Mouse (Mus musculus): ENCODE measurements around the gene Ccdc136. TPM values are rescaled to one million over a fixed set of nuclear protein-coding genes. Genes with fewer than 3 reads are reported as not detected.

Gene Ccdc136
- polyA plus RNA-seq, 1 experiment = 0.23 TPM

GRCm38 (mm10) chr6:29435940-29436451 lies 39.9 kb downstream of the Ccdc136 start:
- TF ChIP-seq POLR2A (IDR thresholded peaks at IDR 0.05; ENCODE audit: low read depth, low read length) = no peak
- Histone ChIP-seq H3K36me3 (ENCODE audit: control insufficient read depth, insufficient read depth, low read length) (no peaks in the 10 kb centered on the region), H3K27me3 (ENCODE audit: control insufficient read depth, insufficient read depth, low read length) (peaks cover 14% of the 10 kb centered on the region), H3K4me3 (ENCODE audit: extremely low read depth, insufficient read depth, insufficient read length) (no peak overlapping the region), H3K27ac (ENCODE audit: insufficient read depth, low read length) (no peak overlapping the region), H3K4me1 (ENCODE audit: control insufficient read depth, insufficient read depth, insufficient read length) (peaks cover 5% of the 10 kb centered on the region)
- 59% methylated on average over 6 of the region's 6 CpGs for WGBS
- DNase-seq (ENCODE audit: low read depth in 1 of 2, low spot score in 2 of 2) = no peak

DNA sequence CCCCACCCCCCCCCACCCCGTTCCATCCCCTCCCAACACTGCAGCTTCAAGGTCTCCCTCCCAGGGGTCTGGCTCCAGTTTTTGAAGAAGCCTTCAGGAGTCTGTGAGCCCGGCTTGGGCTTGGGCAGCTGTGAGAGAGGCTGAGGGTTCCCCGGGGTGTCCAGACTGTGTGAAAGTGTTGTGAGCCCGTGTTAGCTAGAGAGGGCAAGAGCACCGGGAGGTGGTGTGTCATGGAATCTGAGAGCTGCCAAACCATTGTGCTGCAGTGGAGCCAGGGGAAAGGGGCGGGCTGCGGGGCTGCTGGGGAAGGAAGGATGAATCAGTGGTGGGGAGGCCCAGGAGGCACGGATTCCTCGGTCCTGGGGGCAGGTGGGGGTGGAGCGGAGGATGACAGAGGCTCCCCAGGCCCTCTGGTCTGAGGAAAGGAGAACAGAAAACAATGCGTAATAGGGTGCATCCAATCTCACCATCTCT lies 40.4 kb downstream of the Ccdc136 start:
- TF ChIP-seq CTCF (IDR thresholded peaks at IDR 0.05; ENCODE audit: extremely low read depth, insufficient read depth, insufficient read length, insufficient replicate concordance) = no peak
- no peak for TF ChIP-seq POLR2A (IDR thresholded peaks at IDR 0.05; ENCODE audit: low read depth, low read length)
- Histone ChIP-seq H3K4me3 (ENCODE audit: extremely low read depth, insufficient read depth, insufficient read length) (no peak overlapping the region), H3K27ac (ENCODE audit: insufficient read depth, low read length) (no peak overlapping the region), H3K4me1 (ENCODE audit: control insufficient read depth, insufficient read depth, insufficient read length) (peaks cover 5% of the 10 kb centered on the region), H3K36me3 (ENCODE audit: control insufficient read depth, insufficient read depth, low read length) (no peaks in the 10 kb centered on the region), H3K27me3 (ENCODE audit: control insufficient read depth, insufficient read depth, low read length) (peaks cover 14% of the 10 kb centered on the region)
- DNase-seq (ENCODE audit: low read depth in 1 of 2, low spot score in 2 of 2) = no peak
- 25% methylated on average over 11 of the region's 11 CpGs for WGBS

- DNase-seq (ENCODE audit: low read depth in 1 of 2, low spot score in 2 of 2) = no peak
- peaks cover 6% of the 10 kb centered on the region for H3K27me3 ChIP-seq (ENCODE audit: control insufficient read depth, insufficient read depth, low read length)
- TF ChIP-seq CTCF (IDR thresholded peaks at IDR 0.05; ENCODE audit: extremely low read depth, insufficient read depth, insufficient read length, insufficient replicate concordance) = no peak
- no peak for TF ChIP-seq POLR2A (IDR thresholded peaks at IDR 0.05; ENCODE audit: low read depth, low read length)
- WGBS = 88% methylated on average over 4 of the region's 4 CpGs
- no peaks in the 10 kb centered on the region for H3K4me1 ChIP-seq (ENCODE audit: control insufficient read depth, insufficient read depth, insufficient read length)
- H3K36me3 ChIP-seq (ENCODE audit: control insufficient read depth, insufficient read depth, low read length) = no peaks in the 10 kb centered on the region
- no peak overlapping the region for H3K4me3 ChIP-seq (ENCODE audit: extremely low read depth, insufficient read depth, insufficient read length)
- no peak overlapping the region for H3K27ac ChIP-seq (ENCODE audit: insufficient read depth, low read length)
These were observed 43.1 kb downstream of the Ccdc136 start for GRCm38 (mm10) chr6:29439251-29439650.

DNA sequence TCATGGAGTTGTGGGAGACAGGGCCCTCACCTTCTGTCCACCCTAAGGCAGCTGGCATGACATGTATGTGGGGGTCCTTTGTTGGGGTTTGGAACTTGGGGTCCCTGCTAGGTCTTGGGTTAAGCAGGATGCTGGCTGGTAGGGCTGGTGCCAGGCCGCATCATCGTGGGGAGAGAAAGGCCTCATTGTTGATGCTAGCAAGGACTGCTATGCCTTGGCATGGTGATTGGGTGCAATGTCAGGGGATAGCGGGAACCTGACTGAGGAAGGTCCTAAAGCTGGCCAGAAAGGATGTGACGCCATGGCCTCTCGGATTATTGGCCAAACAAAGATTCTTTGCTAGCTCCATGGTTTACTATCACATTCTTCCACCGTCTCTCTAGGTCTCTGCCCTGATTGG lies 43.7 kb downstream of the Ccdc136 start:
- no peak for TF ChIP-seq CTCF (IDR thresholded peaks at IDR 0.05; ENCODE audit: extremely low read depth, insufficient read depth, insufficient read length, insufficient replicate concordance)
- no peak for TF ChIP-seq POLR2A (IDR thresholded peaks at IDR 0.05; ENCODE audit: low read depth, low read length)
- no peak for DNase-seq (ENCODE audit: low read depth in 1 of 2, low spot score in 2 of 2)
- no peak overlapping the region for H3K4me3 ChIP-seq (ENCODE audit: extremely low read depth, insufficient read depth, insufficient read length)
- H3K27ac ChIP-seq (ENCODE audit: insufficient read depth, low read length) = no peak overlapping the region
- H3K27me3 ChIP-seq (ENCODE audit: control insufficient read depth, insufficient read depth, low read length) = peaks cover 2% of the 10 kb centered on the region
- H3K36me3 ChIP-seq (ENCODE audit: control insufficient read depth, insufficient read depth, low read length) = no peaks in the 10 kb centered on the region
- H3K4me1 ChIP-seq (ENCODE audit: control insufficient read depth, insufficient read depth, insufficient read length) = no peaks in the 10 kb centered on the region
- WGBS = 87% methylated on average over 6 of the region's 6 CpGs

GRCm38 (mm10) chr6:29444773-29445172 lies 48.7 kb downstream of the Ccdc136 start:
- no peaks in the 10 kb centered on the region for H3K4me1 ChIP-seq (ENCODE audit: control insufficient read depth, insufficient read depth, insufficient read length)
- H3K36me3 ChIP-seq (ENCODE audit: control insufficient read depth, insufficient read depth, low read length) = no peaks in the 10 kb centered on the region
- WGBS = 49% methylated on average over 11 of the region's 11 CpGs
- TF ChIP-seq CTCF (IDR thresholded peaks at IDR 0.05; ENCODE audit: extremely low read depth, insufficient read depth, insufficient read length, insufficient replicate concordance) (peak; percentile 67; the same call in 1 of the 2 replicates), POLR2A (IDR thresholded peaks at IDR 0.05; ENCODE audit: low read depth, low read length) (no peak)
- no peaks in the 10 kb centered on the region for H3K27me3 ChIP-seq (ENCODE audit: control insufficient read depth, insufficient read depth, low read length)
- peak in 1 of 2 experiments; percentile 38 for DNase-seq (ENCODE audit: low read depth in 1 of 2, low spot score in 2 of 2)
- no peak overlapping the region for H3K27ac ChIP-seq (ENCODE audit: insufficient read depth, low read length)
- no peak overlapping the region for H3K4me3 ChIP-seq (ENCODE audit: extremely low read depth, insufficient read depth, insufficient read length)

GRCm38 (mm10) chr6:29445354-29445753 lies 49.2 kb downstream of the Ccdc136 start:
- 91% methylated on average over 7 of the region's 7 CpGs for WGBS
- TF ChIP-seq POLR2A (IDR thresholded peaks at IDR 0.05; ENCODE audit: low read depth, low read length) (no peak), CTCF (IDR thresholded peaks at IDR 0.05; ENCODE audit: extremely low read depth, insufficient read depth, insufficient read length, insufficient replicate concordance) (no peak)
- H3K27me3 ChIP-seq (ENCODE audit: control insufficient read depth, insufficient read depth, low read length) = no peaks in the 10 kb centered on the region

GRCm38 (mm10) chr6:29449858-29450257 lies 53.7 kb downstream of the Ccdc136 start:
- Histone ChIP-seq H3K27ac (ENCODE audit: insufficient read depth, low read length) (no peak overlapping the region), H3K36me3 (ENCODE audit: control insufficient read depth, insufficient read depth, low read length) (no peaks in the 10 kb centered on the region), H3K4me3 (ENCODE audit: extremely low read depth, insufficient read depth, insufficient read length) (no peak overlapping the region), H3K27me3 (ENCODE audit: control insufficient read depth, insufficient read depth, low read length) (no peaks in the 10 kb centered on the region), H3K4me1 (ENCODE audit: control insufficient read depth, insufficient read depth, insufficient read length) (no peaks in the 10 kb centered on the region)
- no peak for TF ChIP-seq CTCF (IDR thresholded peaks at IDR 0.05; ENCODE audit: extremely low read depth, insufficient read depth, insufficient read length, insufficient replicate concordance)
- TF ChIP-seq POLR2A (IDR thresholded peaks at IDR 0.05; ENCODE audit: low read depth, low read length) = no peak
- DNase-seq (ENCODE audit: low read depth in 1 of 2, low spot score in 2 of 2) = no peak
- 36% methylated on average over 4 of the region's 4 CpGs for WGBS

More at GRCm38 (mm10) chr6:29445354-29445753, 49.2 kb downstream of the Ccdc136 start:
- Histone ChIP-seq H3K4me1 (ENCODE audit: control insufficient read depth, insufficient read depth, insufficient read length) (no peaks in the 10 kb centered on the region), H3K4me3 (ENCODE audit: extremely low read depth, insufficient read depth, insufficient read length) (no peak overlapping the region), H3K27ac (ENCODE audit: insufficient read depth, low read length) (no peak overlapping the region), H3K36me3 (ENCODE audit: control insufficient read depth, insufficient read depth, low read length) (no peaks in the 10 kb centered on the region)
- no peak for DNase-seq (ENCODE audit: low read depth in 1 of 2, low spot score in 2 of 2)

Measured in spleen, adult 2 months (tissue).